Mouse (Mus musculus) lung, adult 2 months (tissue): ENCODE data around the gene Rnf150. TPM values are rescaled to one million over a fixed set of nuclear protein-coding genes. Genes with fewer than 3 reads are reported as not detected.

Experiments
- DNase-seq: peaks from one replicate; pipeline ENCODE4 v3.0.0; 2022
- H3K4me1 ChIP-seq: fragments of 200-500 bp; 2 replicates; pipeline ENCODE4 v1.6.1; 2011; ENCODE audit warnings: low read length; ENCODE audit not compliant: control insufficient read depth, insufficient read depth
- H3K4me3 ChIP-seq: fragments of 200-500 bp; replicated peaks from 2 replicates; pipeline ENCODE3; 2011; ENCODE audit warnings: low read depth, mild to moderate bottlenecking, control low read depth, low read length; ENCODE audit errors: extremely low read depth
- CTCF ChIP-seq: fragments of 200-500 bp; IDR thresholded peaks from 2 replicates; pipeline ENCODE4 v1.5.1; 2011; ENCODE audit warnings: mild to moderate bottlenecking, low read length, control low read depth; ENCODE audit not compliant: insufficient read depth
- POLR2A ChIP-seq: fragments of 200-500 bp; IDR thresholded peaks from 2 replicates; pipeline ENCODE4 v1.6.1; 2011; ENCODE audit warnings: low read depth, mild to moderate bottlenecking, control low read depth, low read length, borderline replicate concordance; ENCODE audit errors: extremely low read depth
- WGBS: fragments of 180-500 bp; shearing (Covaris S2); methylation state at CpG from one replicate; pipeline ENCODE4 v1.1.7; 2018; 5-methylcytosine and 5-hydroxymethylcytosine counted together
- polyA plus RNA-seq: library from polyadenylated mRNA; depleted of rRNA; stranded (reverse); fragments of >200 nt; gene quantifications from 2 replicates; pipeline ENCODE4 v1.2.3, GENCODE M21; 2012

The Rnf150 gene
- polyA plus RNA-seq, 1 experiment, result 6.9 TPM

- WGBS, result 75% methylated on average over 3 of the region's 3 CpGs
- Histone ChIP-seq H3K4me1 (peaks cover under 1% of the 10 kb centered on the region; the same call in 1 of the 2 replicates), H3K4me3 (no peak overlapping the region)
- no peak for TF ChIP-seq POLR2A
- no peak for DNase-seq
Observed at GRCm38 (mm10) chr8:83054801-83055200, 191.6 kb downstream of the Rnf150 start.

GRCm38 (mm10) chr8:83058951-83059350, 195.8 kb downstream of the Rnf150 start:
- DNase-seq, result no peak
- H3K4me1 ChIP-seq, result no peaks in the 10 kb centered on the region
- 57% methylated on average over 8 of the region's 8 CpGs for WGBS
- no peak for TF ChIP-seq CTCF
- TF ChIP-seq POLR2A, result no peak
- no peak overlapping the region for H3K4me3 ChIP-seq

GRCm38 (mm10) chr8:83060076-83060475, 196.9 kb downstream of the Rnf150 start:
- DNase-seq, result no peak
- Histone ChIP-seq H3K4me1 (no peaks in the 10 kb centered on the region), H3K4me3 (no peak overlapping the region)
- TF ChIP-seq CTCF, result no peak
- TF ChIP-seq POLR2A, result no peak
- WGBS, result 93% methylated on average over 2 of the region's 2 CpGs

GRCm38 (mm10) chr8:83061257-83061656, 198.1 kb downstream of the Rnf150 start:
- H3K4me1 ChIP-seq, result no peaks in the 10 kb centered on the region
- WGBS, result 82% methylated on average over 5 of the region's 5 CpGs
- no peak for TF ChIP-seq CTCF
- no peak overlapping the region for H3K4me3 ChIP-seq
- DNase-seq, result no peak

GRCm38 (mm10) chr8:83061873-83062272, 198.7 kb downstream of the Rnf150 start:
- TF ChIP-seq POLR2A (no peak), CTCF (no peak)
- Histone ChIP-seq H3K4me1 (no peaks in the 10 kb centered on the region), H3K4me3 (no peak overlapping the region)
- DNase-seq, result no peak
- 82% methylated on average over 3 of the region's 3 CpGs for WGBS

GRCm38 (mm10) chr8:83062276-83062675, 199.1 kb downstream of the Rnf150 start:
- Histone ChIP-seq H3K4me1 (no peaks in the 10 kb centered on the region), H3K4me3 (no peak overlapping the region)
- WGBS, result 86% methylated on average over 5 of the region's 5 CpGs
- DNase-seq, result no peak
- TF ChIP-seq CTCF, result no peak
- TF ChIP-seq POLR2A, result no peak

GRCm38 (mm10) chr8:83064096-83064495, 200.9 kb downstream of the Rnf150 start:
- Histone ChIP-seq H3K4me1 (no peaks in the 10 kb centered on the region), H3K4me3 (no peak overlapping the region)
- no peak for DNase-seq
- TF ChIP-seq CTCF (no peak), POLR2A (no peak)
- 71% methylated on average over 6 of the region's 6 CpGs for WGBS

GRCm38 (mm10) chr8:83066076-83066475, 202.9 kb downstream of the Rnf150 start:
- no peak for DNase-seq
- WGBS, result 63% methylated on average over 6 of the region's 6 CpGs
- TF ChIP-seq POLR2A (no peak), CTCF (no peak)
- H3K4me3 ChIP-seq, result no peak overlapping the region
- H3K4me1 ChIP-seq, result no peaks in the 10 kb centered on the region

- no peak for DNase-seq
- no peak overlapping the region for H3K4me3 ChIP-seq
- 54% methylated on average over 3 of the region's 3 CpGs for WGBS
- H3K4me1 ChIP-seq, result no peaks in the 10 kb centered on the region
- no peak for TF ChIP-seq POLR2A
- no peak for TF ChIP-seq CTCF
Observed at GRCm38 (mm10) chr8:83066846-83067245, 203.7 kb downstream of the Rnf150 start.

GRCm38 (mm10) chr8:83067906-83068305, 204.8 kb downstream of the Rnf150 start:
- DNase-seq, result no peak
- no peak overlapping the region for H3K4me3 ChIP-seq
- TF ChIP-seq CTCF (no peak), POLR2A (no peak)
- WGBS, result 86% methylated on average over 7 of the region's 7 CpGs
- H3K4me1 ChIP-seq, result no peaks in the 10 kb centered on the region

- no peaks in the 10 kb centered on the region for H3K4me1 ChIP-seq
- WGBS, result 73% methylated on average over 3 of the region's 3 CpGs
- no peak for TF ChIP-seq CTCF
- TF ChIP-seq POLR2A, result no peak
- no peak overlapping the region for H3K4me3 ChIP-seq
- DNase-seq, result no peak
Observed at GRCm38 (mm10) chr8:83074248-83074647, 211.1 kb downstream of the Rnf150 start.
